Mouse (Mus musculus) C2C12 (cell line): ENCODE measurements around the gene Ubald1. TPM values are rescaled to one million over a fixed set of nuclear protein-coding genes. Genes with fewer than 3 reads are reported as not detected.

Source experiments
- H3K27me3 ChIP-seq: one replicate; pipeline ENCODE4 v1.6.1; 2011; ENCODE audit not compliant: control insufficient read depth, insufficient read depth, insufficient read length
- H3K36me3 ChIP-seq: one replicate; pipeline ENCODE4 v1.6.1; 2011; ENCODE audit not compliant: control insufficient read depth, insufficient read depth
- H3K4me3 ChIP-seq: one replicate; pipeline ENCODE4 v1.5.1; 2011; ENCODE audit warnings: mild to moderate bottlenecking, control low read depth; ENCODE audit not compliant: poor library complexity, insufficient read depth, severe bottlenecking
- H3K79me2 ChIP-seq: one replicate; pipeline ENCODE4 v1.6.1; 2011; ENCODE audit not compliant: control insufficient read depth, insufficient read depth
- H3K79me3 ChIP-seq: one replicate; pipeline ENCODE4 v1.6.1; 2011; ENCODE audit warnings: low read depth, control low read depth
- H3ac ChIP-seq: one replicate; pipeline ENCODE3; 2011; ENCODE audit warnings: low read depth; ENCODE audit not compliant: control insufficient read depth, insufficient read length
- CEBPB ChIP-seq: IDR thresholded peaks from one replicate; pipeline ENCODE4 v1.6.1; 2011; ENCODE audit warnings: low read depth, mild to moderate bottlenecking, control low read depth, moderate library complexity
- CTCF ChIP-seq: IDR thresholded peaks from one replicate; pipeline ENCODE4 v1.5.1; 2011; ENCODE audit not compliant: control insufficient read depth, insufficient read depth, insufficient read length
- FOSL1 ChIP-seq: IDR thresholded peaks from one replicate; pipeline ENCODE4 v1.8.0; 2011; ENCODE audit warnings: mild to moderate bottlenecking, low read length; ENCODE audit not compliant: poor library complexity, insufficient read depth, severe bottlenecking
- MAX ChIP-seq: IDR thresholded peaks from one replicate; pipeline ENCODE4 v1.6.1; 2011; ENCODE audit warnings: mild to moderate bottlenecking, control low read depth
- MYOD1 ChIP-seq: IDR thresholded peaks from one replicate; pipeline ENCODE4 v1.6.1; 2011; ENCODE audit warnings: low read depth; ENCODE audit not compliant: control insufficient read depth, insufficient read length
- MYOG ChIP-seq: IDR thresholded peaks from one replicate; pipeline ENCODE4 v1.6.1; 2011; ENCODE audit not compliant: control insufficient read depth, insufficient read length; ENCODE audit errors: extremely low read depth
- USF1 ChIP-seq: IDR thresholded peaks from one replicate; pipeline ENCODE4 v1.6.1; 2011; ENCODE audit warnings: low read depth, mild to moderate bottlenecking, control low read depth, moderate library complexity
- polyA plus RNA-seq: library from polyadenylated mRNA; unstranded; fragments of >200 nt; fragmentation: generic; extraction: Trizol; gene quantifications from one replicate; pipeline ENCODE4 v1.2.1, GENCODE M21; 2012; ENCODE audit warnings: missing spikeins

Ubald1 gene
- polyA plus RNA-seq, 1 experiment: 63.2 TPM

- H3K27me3 ChIP-seq: no peaks in the 10 kb centered on the region
- H3K36me3 ChIP-seq: peaks cover 11% of the 10 kb centered on the region
- no peak overlapping the region for H3ac ChIP-seq
- peaks cover 5% of the 10 kb centered on the region for H3K79me2 ChIP-seq
- H3K4me3 ChIP-seq: no peak overlapping the region
- H3K79me3 ChIP-seq: peaks cover 3% of the 10 kb centered on the region
- no peak for TF ChIP-seq USF1
- no peak for TF ChIP-seq MYOG
- no peak for TF ChIP-seq CEBPB
- TF ChIP-seq FOSL1: no peak
Observed at GRCm38 (mm10) chr16:4904878-4905277, 24.8 kb upstream of the Ubald1 start.

GRCm38 (mm10) chr16:4903491-4904102 is 23.5 kb upstream of the Ubald1 start:
- no peak overlapping the region for H3ac ChIP-seq
- peaks cover 5% of the 10 kb centered on the region for H3K79me2 ChIP-seq
- peaks cover 3% of the 10 kb centered on the region for H3K79me3 ChIP-seq
- H3K4me3 ChIP-seq: no peak overlapping the region
- H3K27me3 ChIP-seq: no peaks in the 10 kb centered on the region
- H3K36me3 ChIP-seq: peaks cover 1% of the 10 kb centered on the region
- TF ChIP-seq MYOD1 (peak; percentile 72), CEBPB (no peak)

GRCm38 (mm10) chr16:4902390-4902789 is 22.3 kb upstream of the Ubald1 start:
- no peak overlapping the region for H3ac ChIP-seq
- no peak overlapping the region for H3K4me3 ChIP-seq
- H3K79me3 ChIP-seq: peaks cover 3% of the 10 kb centered on the region
- TF ChIP-seq USF1: no peak
- peaks cover 5% of the 10 kb centered on the region for H3K79me2 ChIP-seq
- no peaks in the 10 kb centered on the region for H3K27me3 ChIP-seq
- H3K36me3 ChIP-seq: no peaks in the 10 kb centered on the region

GRCm38 (mm10) chr16:4901167-4901566 is 21.1 kb upstream of the Ubald1 start:
- Histone ChIP-seq H3K79me3 (peaks cover 7% of the 10 kb centered on the region), H3K36me3 (no peaks in the 10 kb centered on the region), H3K27me3 (no peaks in the 10 kb centered on the region), H3ac (no peak overlapping the region), H3K79me2 (peaks cover 5% of the 10 kb centered on the region), H3K4me3 (no peak overlapping the region)
- no peak for TF ChIP-seq FOSL1
- no peak for TF ChIP-seq MYOD1
- no peak for TF ChIP-seq MYOG
- no peak for TF ChIP-seq USF1
- no peak for TF ChIP-seq MAX
- no peak for TF ChIP-seq CEBPB
- TF ChIP-seq CTCF: no peak

GRCm38 (mm10) chr16:4899711-4900110 is 19.6 kb upstream of the Ubald1 start:
- H3ac ChIP-seq: no peak overlapping the region
- no peak overlapping the region for H3K4me3 ChIP-seq
- TF ChIP-seq MYOG (no peak), MYOD1 (no peak), CTCF (no peak), CEBPB (no peak), USF1 (no peak), FOSL1 (no peak), MAX (no peak)
- peaks cover 5% of the 10 kb centered on the region for H3K79me2 ChIP-seq
- H3K36me3 ChIP-seq: no peaks in the 10 kb centered on the region
- no peaks in the 10 kb centered on the region for H3K27me3 ChIP-seq
- H3K79me3 ChIP-seq: peaks cover 7% of the 10 kb centered on the region

- no peaks in the 10 kb centered on the region for H3K36me3 ChIP-seq
- no peaks in the 10 kb centered on the region for H3K27me3 ChIP-seq
- no peak overlapping the region for H3K4me3 ChIP-seq
- TF ChIP-seq MYOD1 (no peak), CEBPB (no peak), USF1 (no peak), MAX (no peak), CTCF (no peak), MYOG (no peak), FOSL1 (no peak)
- H3K79me2 ChIP-seq: peaks cover 5% of the 10 kb centered on the region
- no peak overlapping the region for H3ac ChIP-seq
- H3K79me3 ChIP-seq: peaks cover 7% of the 10 kb centered on the region
Observed at GRCm38 (mm10) chr16:4898881-4899280, 18.8 kb upstream of the Ubald1 start.
